Mouse (Mus musculus) forebrain, embryonic 13.5 days (tissue): Measurements from ENCODE around the gene Sipa1l1. TPM values are rescaled to one million over a fixed set of nuclear protein-coding genes. Genes with fewer than 3 reads are reported as not detected.

Source experiments
- ATAC-seq: fragments of 200-750 bp; cut with Nextera tagmentation; 2 replicates; pipeline ENCODE4 v1.8.0; 2017
- H3K27ac ChIP-seq: fragments of 300-500 bp; sonication (generic); 2 replicates; pipeline ENCODE4 v1.5.1; 2015; ENCODE audit warnings: inconsistent platforms, mild to moderate bottlenecking, moderate library complexity
- H3K27me3 ChIP-seq: fragments of 300-500 bp; sonication (generic); 2 replicates; pipeline ENCODE4 v1.6.1; 2015; ENCODE audit warnings: mild to moderate bottlenecking, inconsistent platforms
- H3K36me3 ChIP-seq: fragments of 300-500 bp; sonication (generic); 2 replicates; pipeline ENCODE4 v1.6.1; 2015; ENCODE audit warnings: mild to moderate bottlenecking, inconsistent platforms; ENCODE audit not compliant: poor library complexity, severe bottlenecking
- H3K4me1 ChIP-seq: fragments of 300-500 bp; sonication (generic); 2 replicates; pipeline ENCODE4 v1.6.1; 2015; ENCODE audit warnings: inconsistent platforms
- H3K4me2 ChIP-seq: fragments of 300-500 bp; sonication (generic); 2 replicates; pipeline ENCODE4 v1.6.1; 2015; ENCODE audit warnings: inconsistent platforms, mild to moderate bottlenecking, moderate library complexity
- H3K4me3 ChIP-seq: fragments of 300-500 bp; sonication (generic); 2 replicates; pipeline ENCODE4 v1.5.1; 2015; ENCODE audit warnings: mild to moderate bottlenecking, inconsistent platforms
- H3K9ac ChIP-seq: fragments of 300-500 bp; sonication (generic); 2 replicates; pipeline ENCODE4 v1.6.1; 2015; ENCODE audit warnings: mild to moderate bottlenecking, inconsistent platforms
- H3K9me3 ChIP-seq: fragments of 300-500 bp; sonication (generic); replicated peaks from 2 replicates; pipeline ENCODE4 v1.6.1; 2016; ENCODE audit warnings: inconsistent platforms
- WGBS: fragments of 180-500 bp; shearing (Covaris S2); methylation state at CpG from one replicate; pipeline ENCODE4 v1.1.7; 2015; 5-methylcytosine and 5-hydroxymethylcytosine counted together
- polyA plus RNA-seq: library from polyadenylated mRNA; unstranded; fragments of >200 nt; fragmentation: Nextera tagmentation; extraction: Ambion mirVana; gene quantifications from 2 replicates; pipeline ENCODE4 v1.2.1, GENCODE M21; 2015

The Sipa1l1 gene
- polyA plus RNA-seq, 1 experiment from 2014 or later, result 19.3 TPM

GRCm38 (mm10) chr12:82338550-82338949 is 169.4 kb downstream of the Sipa1l1 start:
- ATAC-seq, result no peak
- H3K36me3 ChIP-seq, result peaks cover 14% of the 10 kb centered on the region
- H3K4me1 ChIP-seq, result peaks cover 37% of the 10 kb centered on the region
- no peak overlapping the region for H3K4me2 ChIP-seq
- H3K9me3 ChIP-seq, result no peaks in the 10 kb centered on the region; the same call in 1 of the 2 replicates
- no peak overlapping the region for H3K4me3 ChIP-seq
- 78% methylated on average over 4 of the region's 4 CpGs for WGBS
- no peak overlapping the region for H3K27ac ChIP-seq
- H3K27me3 ChIP-seq, result no peaks in the 10 kb centered on the region
- H3K9ac ChIP-seq, result no peak overlapping the region

GRCm38 (mm10) chr12:82339221-82339861 is 170.2 kb downstream of the Sipa1l1 start:
- WGBS, result 14% methylated on average over 18 of the region's 18 CpGs
- Histone ChIP-seq H3K27ac (peak overlapping the region; percentile 55), H3K4me3 (peak overlapping the region; percentile 27), H3K9me3 (no peaks in the 10 kb centered on the region; the same call in 1 of the 2 replicates), H3K27me3 (no peaks in the 10 kb centered on the region), H3K4me2 (peak overlapping the region; percentile 59), H3K9ac (peak overlapping the region; percentile 34; the same call in 1 of the 2 replicates), H3K36me3 (peaks cover 14% of the 10 kb centered on the region), H3K4me1 (peaks cover 29% of the 10 kb centered on the region)
- peak; percentile 81; the same call in 1 of the 2 replicates for ATAC-seq

GRCm38 (mm10) chr12:82340196-82340918 is 171.2 kb downstream of the Sipa1l1 start:
- peaks cover 19% of the 10 kb centered on the region for H3K4me1 ChIP-seq
- peaks cover 14% of the 10 kb centered on the region for H3K36me3 ChIP-seq
- H3K4me3 ChIP-seq, result no peak overlapping the region
- H3K4me2 ChIP-seq, result peak overlapping the region; percentile 59
- H3K27ac ChIP-seq, result no peak overlapping the region
- no peaks in the 10 kb centered on the region; the same call in 1 of the 2 replicates for H3K9me3 ChIP-seq
- H3K27me3 ChIP-seq, result no peaks in the 10 kb centered on the region
- 74% methylated on average over 6 of the region's 6 CpGs for WGBS
- H3K9ac ChIP-seq, result no peak overlapping the region
- ATAC-seq, result no peak

GRCm38 (mm10) chr12:82341181-82341580 is 172.1 kb downstream of the Sipa1l1 start:
- H3K4me1 ChIP-seq, result peaks cover 16% of the 10 kb centered on the region
- no peak for ATAC-seq
- H3K4me3 ChIP-seq, result no peak overlapping the region
- no peak overlapping the region for H3K9ac ChIP-seq
- 97% methylated on average over 8 of the region's 8 CpGs for WGBS
- H3K4me2 ChIP-seq, result no peak overlapping the region
- no peak overlapping the region for H3K27ac ChIP-seq
- peaks cover 14% of the 10 kb centered on the region for H3K36me3 ChIP-seq
- no peaks in the 10 kb centered on the region for H3K27me3 ChIP-seq
- no peaks in the 10 kb centered on the region; the same call in 1 of the 2 replicates for H3K9me3 ChIP-seq

GRCm38 (mm10) chr12:82341696-82342095 is 172.6 kb downstream of the Sipa1l1 start:
- 95% methylated on average over 9 of the region's 9 CpGs for WGBS
- H3K4me2 ChIP-seq, result no peak overlapping the region
- peaks cover 14% of the 10 kb centered on the region for H3K36me3 ChIP-seq
- H3K27me3 ChIP-seq, result no peaks in the 10 kb centered on the region
- no peaks in the 10 kb centered on the region; the same call in 1 of the 2 replicates for H3K9me3 ChIP-seq
- no peak overlapping the region for H3K27ac ChIP-seq
- no peak overlapping the region for H3K4me3 ChIP-seq
- H3K4me1 ChIP-seq, result peaks cover 16% of the 10 kb centered on the region
- ATAC-seq, result no peak
- H3K9ac ChIP-seq, result no peak overlapping the region

- Histone ChIP-seq H3K4me3 (no peak overlapping the region), H3K27me3 (no peaks in the 10 kb centered on the region), H3K27ac (no peak overlapping the region), H3K4me2 (no peak overlapping the region), H3K9me3 (no peaks in the 10 kb centered on the region), H3K4me1 (peaks cover 11% of the 10 kb centered on the region), H3K36me3 (no peaks in the 10 kb centered on the region), H3K9ac (no peak overlapping the region)
- 91% methylated on average over 8 of the region's 11 CpGs for WGBS
- ATAC-seq, result no peak
Measured at GRCm38 (mm10) chr12:82350082-82350481, 181.0 kb downstream of the Sipa1l1 start.

GRCm38 (mm10) chr12:82350891-82351290 is 181.8 kb downstream of the Sipa1l1 start:
- no peaks in the 10 kb centered on the region for H3K9me3 ChIP-seq
- H3K27me3 ChIP-seq, result no peaks in the 10 kb centered on the region
- H3K4me3 ChIP-seq, result no peak overlapping the region
- no peak overlapping the region for H3K9ac ChIP-seq
- ATAC-seq, result no peak
- WGBS, result 63% methylated on average over 6 of the region's 6 CpGs
- no peaks in the 10 kb centered on the region for H3K36me3 ChIP-seq
- no peak overlapping the region for H3K4me2 ChIP-seq
- H3K27ac ChIP-seq, result no peak overlapping the region
- peaks cover 11% of the 10 kb centered on the region for H3K4me1 ChIP-seq

- Histone ChIP-seq H3K4me2 (no peak overlapping the region), H3K9ac (no peak overlapping the region)
Measured at GRCm38 (mm10) chr12:82353660-82354059, 184.5 kb downstream of the Sipa1l1 start.

GRCm38 (mm10) chr12:82355419-82356149 is 186.5 kb downstream of the Sipa1l1 start:
- Histone ChIP-seq H3K27me3 (no peaks in the 10 kb centered on the region), H3K27ac (no peak overlapping the region), H3K4me1 (peaks cover 10% of the 10 kb centered on the region), H3K9ac (no peak overlapping the region), H3K9me3 (no peaks in the 10 kb centered on the region), H3K4me3 (no peak overlapping the region), H3K4me2 (no peak overlapping the region), H3K36me3 (peaks cover 15% of the 10 kb centered on the region; the same call in 1 of the 2 replicates)
- 85% methylated on average over 10 of the region's 10 CpGs for WGBS
- ATAC-seq, result no peak

More at GRCm38 (mm10) chr12:82353660-82354059, 184.5 kb downstream of the Sipa1l1 start:
- no peaks in the 10 kb centered on the region for H3K27me3 ChIP-seq
- no peak for ATAC-seq
- H3K4me3 ChIP-seq, result no peak overlapping the region
- no peaks in the 10 kb centered on the region for H3K9me3 ChIP-seq
- H3K27ac ChIP-seq, result no peak overlapping the region
- peaks cover 11% of the 10 kb centered on the region; the same call in 1 of the 2 replicates for H3K36me3 ChIP-seq
- peaks cover 11% of the 10 kb centered on the region for H3K4me1 ChIP-seq
- WGBS, result 84% methylated on average over 2 of the region's 2 CpGs

- Histone ChIP-seq H3K4me3 (no peak overlapping the region), H3K9ac (no peak overlapping the region), H3K27me3 (no peaks in the 10 kb centered on the region), H3K9me3 (no peaks in the 10 kb centered on the region), H3K36me3 (peaks cover 15% of the 10 kb centered on the region; the same call in 1 of the 2 replicates), H3K27ac (no peak overlapping the region), H3K4me2 (no peak overlapping the region), H3K4me1 (peaks cover 2% of the 10 kb centered on the region)
- 82% methylated on average over 2 of the region's 2 CpGs for WGBS
- ATAC-seq, result no peak
Measured at GRCm38 (mm10) chr12:82356476-82356875, 187.4 kb downstream of the Sipa1l1 start.

- WGBS, result 93% methylated on average over 5 of the region's 5 CpGs
- H3K36me3 ChIP-seq, result peaks cover 15% of the 10 kb centered on the region; the same call in 1 of the 2 replicates
- H3K4me1 ChIP-seq, result no peaks in the 10 kb centered on the region; the same call in 1 of the 2 replicates
- H3K27me3 ChIP-seq, result no peaks in the 10 kb centered on the region
- H3K9me3 ChIP-seq, result no peaks in the 10 kb centered on the region
- H3K27ac ChIP-seq, result no peak overlapping the region
- no peak for ATAC-seq
- no peak overlapping the region for H3K4me3 ChIP-seq
- H3K4me2 ChIP-seq, result no peak overlapping the region
- H3K9ac ChIP-seq, result no peak overlapping the region
Measured at GRCm38 (mm10) chr12:82357431-82357830, 188.3 kb downstream of the Sipa1l1 start.

GRCm38 (mm10) chr12:82362796-82363195 is 193.7 kb downstream of the Sipa1l1 start:
- no peak for ATAC-seq
- WGBS, result 90% methylated on average over 9 of the region's 9 CpGs
- no peak overlapping the region for H3K27ac ChIP-seq
- H3K36me3 ChIP-seq, result peaks cover 13% of the 10 kb centered on the region; the same call in 1 of the 2 replicates
- no peak overlapping the region for H3K4me3 ChIP-seq
- no peaks in the 10 kb centered on the region for H3K9me3 ChIP-seq
- no peak overlapping the region for H3K9ac ChIP-seq
- no peak overlapping the region for H3K4me2 ChIP-seq
- 0 out of 2 replicates have a peak, but pooled peaks cover 3% of the 10 kb centered on the region for H3K4me1 ChIP-seq
- no peaks in the 10 kb centered on the region for H3K27me3 ChIP-seq
